10 mouse cellular contexts compared by ENCODE assay signal in the genomic region with DNA sequence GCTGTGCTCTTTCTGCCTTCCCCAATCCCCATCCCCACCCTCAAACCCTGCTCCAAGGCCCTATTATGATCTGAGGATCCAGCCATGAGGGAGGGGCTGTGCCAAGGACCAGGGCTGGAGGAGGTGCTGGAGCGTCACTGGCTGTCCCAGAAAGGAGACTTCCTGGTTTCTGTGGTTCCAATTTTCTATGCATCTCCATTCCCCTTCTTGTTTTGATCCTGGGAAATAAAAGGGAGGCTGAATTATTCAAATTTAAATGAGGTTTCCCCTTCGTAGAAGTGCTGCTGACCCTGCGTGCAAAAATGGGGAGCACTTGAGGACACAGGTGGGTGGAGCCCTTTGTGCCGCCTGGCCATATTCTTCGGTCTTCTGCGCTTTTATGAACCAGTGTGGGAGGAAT. TPM values are rescaled to one million over a fixed set of nuclear protein-coding genes. Genes with fewer than 3 reads are reported as not detected.
A peak's percentile ranks its signal among the peaks of the same experiment; 100 is the strongest.
DNase-seq lines count a peak whose midpoint lies in the region; ATAC-seq and TF ChIP-seq lines count a peak whose summit lies in the region.
"Had no signal": no experiment of that assay in that cellular context is flagged by ENCODE, and none has a peak within 500 bp of the region (broad histone marks: within the 10 kb centered on the region; RNA-seq: fewer than 3 reads in every experiment).

No protein-coding gene starts in this region.

- H3K27me3 ChIP-seq in heart, embryonic 11.5 days (ENCODE audit: control insufficient read depth, insufficient read depth, low read length) = peaks cover 59% of the 10 kb centered on the region
- no peaks in the 10 kb centered on the region for H3K27me3 ChIP-seq in MEL (ENCODE audit: control insufficient read depth in 1 of 2, insufficient read depth in 2 of 2, low read length in 2 of 2)
- H3K27me3 ChIP-seq in heart, embryonic 16.5 days (ENCODE audit: control insufficient read depth, insufficient read depth, low read length) = no peaks in the 10 kb centered on the region
- H3K27me3 ChIP-seq in midbrain, embryonic 10.5 days (ENCODE audit: low read depth, poor library complexity, severe bottlenecking) = peaks cover 34% of the 10 kb centered on the region

- intact Hi-C loops in heart, postnatal 36 days (cut with DNase I) = loop anchor here (5.0 kb wide), 1 partner anchor 40 kb away; no protein-coding TSS in a partner anchor

- H3K27ac ChIP-seq in heart, embryonic 11.5 days (ENCODE audit: low read depth, low read length) = no peak overlapping the region
- H3K27ac ChIP-seq in MEL (ENCODE audit: control insufficient read depth, low read depth, low read length) = no peak overlapping the region
- H3K27ac ChIP-seq in heart, embryonic 16.5 days (ENCODE audit: low read length) = 0 out of 2 replicates have a peak overlapping the region, but pooled peaks have one; percentile 41
- H3K27ac ChIP-seq in midbrain, embryonic 10.5 days (replicated peaks) = peak overlapping the region; percentile 96
- H3K27ac ChIP-seq: macrophage had no signal

- peak in 1 of 2 experiments; percentile 50; a peak in 1 of 4 replicates for TF ChIP-seq POLR2A in MEL (IDR thresholded peaks at IDR 0.05; ENCODE audit: control insufficient read depth in 1 of 2, insufficient read depth in 1 of 2, low read depth in 1 of 2, low read length in 2 of 2, poor library complexity in 1 of 2)

- no peak for DNase-seq in heart, postnatal 36 days
- peak; percentile 74 for DNase-seq in MEL (ENCODE audit: low read depth, low spot score)
- DNase-seq in midbrain, embryonic 10.5 days (ENCODE audit: low spot score) = peak; percentile 37
- DNase-seq in gastrocnemius, adult 8-10 months (ENCODE audit: low spot score in 2 of 2) = no peak
- DNase-seq in right cerebral cortex, postnatal 36 days (ENCODE audit: low spot score in 2 of 2) = no peak

- no peaks in the 10 kb centered on the region for H3K36me3 ChIP-seq in heart, embryonic 11.5 days (ENCODE audit: control insufficient read depth, insufficient read depth, low read length)
- H3K36me3 ChIP-seq in MEL (ENCODE audit: control insufficient read depth in 1 of 2, insufficient read depth in 2 of 2, low read length in 2 of 2) = peaks cover 0 to 5% of the 10 kb centered on the region in 2 experiments; a peak in 2 of 4 replicates
- H3K36me3 ChIP-seq in heart, embryonic 16.5 days (ENCODE audit: control insufficient read depth, insufficient read depth) = no peaks in the 10 kb centered on the region
- peaks cover 20% of the 10 kb centered on the region for H3K36me3 ChIP-seq in midbrain, embryonic 10.5 days

- 25% methylated on average over 6 of the region's 6 CpGs for WGBS in heart, embryonic 11.5 days (ENCODE audit: insufficient replicate concordance)
- WGBS in heart, embryonic 16.5 days = 33% methylated on average over 6 of the region's 6 CpGs
- WGBS in midbrain, embryonic 10.5 days = 10% methylated on average over 6 of the region's 6 CpGs

- peaks cover 8% of the 10 kb centered on the region for H3K79me2 ChIP-seq in MEL (ENCODE audit: control insufficient read depth, insufficient read depth, low read length, poor library complexity)

- no peak for ATAC-seq in heart, embryonic 11.5 days (replicated peaks; ENCODE audit: insufficient number of reproducible peaks, low FRiP score, low TSS enrichment)
- no peak for ATAC-seq in heart, embryonic 16.5 days (replicated peaks; ENCODE audit: extremely low read depth, insufficient read depth, low FRiP score)
- ATAC-seq in activated CD4-positive, CD25-positive, alpha-beta regulatory T cell, adult 4 months = no peak

- no peaks in the 10 kb centered on the region for H3K9me3 ChIP-seq in heart, embryonic 11.5 days (replicated peaks; ENCODE audit: control insufficient read depth, low read length)
- H3K9me3 ChIP-seq in MEL (replicated peaks; ENCODE audit: insufficient read depth, low read length) = no peaks in the 10 kb centered on the region
- H3K9me3 ChIP-seq in heart, embryonic 16.5 days (replicated peaks; ENCODE audit: control insufficient read depth, low read length) = no peaks in the 10 kb centered on the region
- no peaks in the 10 kb centered on the region for H3K9me3 ChIP-seq in midbrain, embryonic 10.5 days (replicated peaks)

- no peak for TF ChIP-seq CTCF in MEL (IDR thresholded peaks at IDR 0.05 in 2 of 3, conservative IDR thresholded peaks at IDR 0.05 in 1 of 3; ENCODE audit: control insufficient read depth in 1 of 3, insufficient read depth in 1 of 3, low read depth in 2 of 3, low read length in 3 of 3, poor library complexity in 1 of 3, severe bottlenecking in 1 of 3)

- H3K4me3 ChIP-seq in heart, embryonic 11.5 days (ENCODE audit: low read depth, low read length) = peak overlapping the region; percentile 60; the same call in 1 of the 2 replicates
- peak overlapping the region; percentile 47 to 99 for H3K4me3 ChIP-seq in MEL (ENCODE audit: control insufficient read depth in 1 of 2, insufficient read depth in 1 of 2, low read depth in 2 of 2, low read length in 2 of 2)
- H3K4me3 ChIP-seq in heart, embryonic 16.5 days (ENCODE audit: low read length) = peak overlapping the region; percentile 79
- H3K4me3 ChIP-seq in midbrain, embryonic 10.5 days = peak overlapping the region; percentile 90

- H3K4me1 ChIP-seq in heart, embryonic 11.5 days (ENCODE audit: control insufficient read depth, insufficient read depth, low read length) = peaks cover 21% of the 10 kb centered on the region
- H3K4me1 ChIP-seq in MEL (ENCODE audit: control insufficient read depth in 1 of 2, insufficient read depth in 2 of 2, low read length in 2 of 2) = peaks cover 1 to 11% of the 10 kb centered on the region in 2 experiments; a peak in 3 of 4 replicates
- H3K4me1 ChIP-seq in heart, embryonic 16.5 days (ENCODE audit: control insufficient read depth, insufficient read depth, low read length) = peaks cover 26% of the 10 kb centered on the region
- H3K4me1 ChIP-seq in midbrain, embryonic 10.5 days = peaks cover 84% of the 10 kb centered on the region

- TF ChIP-seq EP300 in MEL (IDR thresholded peaks at IDR 0.05; ENCODE audit: low read depth in 1 of 2, low read length in 2 of 2) = peak; percentile 38 to 53; a peak in 2 of 4 replicates

- TF ChIP-seq RAD21 in MEL (IDR thresholded peaks at IDR 0.05; ENCODE audit: low read depth, low read length) = no peak

- H3K9ac ChIP-seq in heart, embryonic 11.5 days (ENCODE audit: low read depth, low read length) = no peak overlapping the region
- peak overlapping the region; percentile 90 for H3K9ac ChIP-seq in MEL (ENCODE audit: control insufficient read depth, low read depth, low read length, poor library complexity, severe bottlenecking)
- peak overlapping the region; percentile 86 for H3K9ac ChIP-seq in heart, embryonic 16.5 days (ENCODE audit: low read length)

- peak overlapping the region; percentile 84 for H3K4me2 ChIP-seq in heart, embryonic 11.5 days
- H3K4me2 ChIP-seq in heart, embryonic 16.5 days (ENCODE audit: low read depth, low read length) = peak overlapping the region; percentile 94

RNA-seq across cellular contexts. Expression of a gene that starts 2.1 kb away (rescaled TPM):
- 4.5 and 4.8 TPM in 2 replicates for polyA plus RNA-seq in heart, embryonic 11.5 days (2014; fragmentation: Nextera tagmentation; extraction: Ambion mirVana)
- total RNA-seq in heart, postnatal 36 days (2021) = 10 to 100 TPM in 1 of 2 experiments, 1 to 10 TPM in 1; 9.7 to 12.0 TPM
- total RNA-seq in MEL (2012; rRNA removed) = 6.3 and 6.5 TPM in 2 replicates
- 10 to 100 TPM in 1 of 2 experiments, not detected in 1; 12.3 TPM for polyA plus RNA-seq in MEL (2012; ENCODE audit: insufficient read depth in 1 of 2, insufficient read length in 2 of 2, low read depth in 1 of 2, low replicate concordance in 2 of 2, missing spikeins in 1 of 2)
- 16.2 and 18.1 TPM in 2 replicates for polyA plus RNA-seq in heart, embryonic 16.5 days (2015; fragmentation: Nextera tagmentation; extraction: Ambion mirVana)
- 65.8 and 74.1 TPM in 2 replicates for polyA plus RNA-seq in midbrain, embryonic 10.5 days (2016; fragmentation: Nextera tagmentation; extraction: Ambion mirVana)
- polyA plus RNA-seq in activated CD4-positive, CD25-positive, alpha-beta regulatory T cell, adult 4 months (2017; shearing (Covaris generic)) = 1 to 10 TPM in 1 of 2 experiments, under 1 TPM in 1; 0.61 to 1.2 TPM
- total RNA-seq in gastrocnemius, adult 8-10 months (2022) = 1 to 10 TPM; 3.0 to 7.1 (median 5.9) TPM
- polyA plus RNA-seq: macrophage had no signal

RNA-seq across cellular contexts. Expression of a gene that starts 14.0 kb away (rescaled TPM):
- 5.9 and 8.3 TPM in 2 replicates for polyA plus RNA-seq in heart, embryonic 11.5 days (2014; fragmentation: Nextera tagmentation; extraction: Ambion mirVana)
- total RNA-seq in heart, postnatal 36 days (2021) = 1 to 10 TPM; 4.0 to 5.2 TPM
- 7.6 and 9.1 TPM in 2 replicates for total RNA-seq in MEL (2012; rRNA removed)
- 10 to 100 TPM in 1 of 2 experiments, not detected in 1; 13.7 TPM for polyA plus RNA-seq in MEL (2012; ENCODE audit: insufficient read depth in 1 of 2, insufficient read length in 2 of 2, low read depth in 1 of 2, low replicate concordance in 2 of 2, missing spikeins in 1 of 2)
- 8.5 and 10.0 TPM in 2 replicates for polyA plus RNA-seq in heart, embryonic 16.5 days (2015; fragmentation: Nextera tagmentation; extraction: Ambion mirVana)
- 1.3 and 1.9 TPM in 2 replicates for polyA plus RNA-seq in midbrain, embryonic 10.5 days (2016; fragmentation: Nextera tagmentation; extraction: Ambion mirVana)
- polyA plus RNA-seq in activated CD4-positive, CD25-positive, alpha-beta regulatory T cell, adult 4 months (2017; shearing (Covaris generic)) = 10 to 100 TPM; 51.4 to 89.5 TPM
- total RNA-seq in gastrocnemius, adult 8-10 months (2022) = under 1 TPM; 0.48 to 0.92 (median 0.76) TPM

RNA-seq across cellular contexts. Expression of a gene that starts 28.6 kb away (rescaled TPM):
- 62.9 and 69.0 TPM in 2 replicates for polyA plus RNA-seq in heart, embryonic 11.5 days (2014; fragmentation: Nextera tagmentation; extraction: Ambion mirVana)
- 10 to 100 TPM; 38.7 to 39.9 TPM for total RNA-seq in heart, postnatal 36 days (2021)
- total RNA-seq in MEL (2012; rRNA removed) = 62.9 and 63.1 TPM in 2 replicates
- 10 to 100 TPM in 1 of 2 experiments, not detected in 1; 83.5 TPM for polyA plus RNA-seq in MEL (2012; ENCODE audit: insufficient read depth in 1 of 2, insufficient read length in 2 of 2, low read depth in 1 of 2, low replicate concordance in 2 of 2, missing spikeins in 1 of 2)
- 79.1 and 81.9 TPM in 2 replicates for polyA plus RNA-seq in heart, embryonic 16.5 days (2015; fragmentation: Nextera tagmentation; extraction: Ambion mirVana)
- 131 and 140 TPM in 2 replicates for polyA plus RNA-seq in midbrain, embryonic 10.5 days (2016; fragmentation: Nextera tagmentation; extraction: Ambion mirVana)
- 10 to 100 TPM; 41.1 to 49.1 TPM for polyA plus RNA-seq in activated CD4-positive, CD25-positive, alpha-beta regulatory T cell, adult 4 months (2017; shearing (Covaris generic))
- 10 to 100 TPM; 20.8 to 28.3 (median 22.6) TPM for total RNA-seq in gastrocnemius, adult 8-10 months (2022)

RNA-seq across cellular contexts. Expression of a gene that starts 31.8 kb away (rescaled TPM):
- not detected in 2 replicates for polyA plus RNA-seq in heart, embryonic 11.5 days (2014; fragmentation: Nextera tagmentation; extraction: Ambion mirVana)
- total RNA-seq in heart, postnatal 36 days (2021) = not detected
- not detected in 2 replicates for total RNA-seq in MEL (2012; rRNA removed)
- under 1 TPM in 1 of 2 experiments, not detected in 1; 0.07 TPM for polyA plus RNA-seq in MEL (2012; ENCODE audit: insufficient read depth in 1 of 2, insufficient read length in 2 of 2, low read depth in 1 of 2, low replicate concordance in 2 of 2, missing spikeins in 1 of 2)
- polyA plus RNA-seq in heart, embryonic 16.5 days (2015; fragmentation: Nextera tagmentation; extraction: Ambion mirVana) = not detected in 2 replicates
- not detected in 2 replicates for polyA plus RNA-seq in midbrain, embryonic 10.5 days (2016; fragmentation: Nextera tagmentation; extraction: Ambion mirVana)
- polyA plus RNA-seq in activated CD4-positive, CD25-positive, alpha-beta regulatory T cell, adult 4 months (2017; shearing (Covaris generic)) = not detected
- total RNA-seq in gastrocnemius, adult 8-10 months (2022) = not detected
- total RNA-seq: common myeloid progenitor, adult 5-6 weeks had no signal
- polyA plus RNA-seq: macrophage had no signal

RNA-seq across cellular contexts. Expression of a gene that starts 35.9 kb away (rescaled TPM):
- polyA plus RNA-seq in heart, embryonic 11.5 days (2014; fragmentation: Nextera tagmentation; extraction: Ambion mirVana) = 0.44 TPM in 1 of 2 replicates, not detected in the other
- not detected for total RNA-seq in heart, postnatal 36 days (2021)
- 1.1 TPM in 1 of 2 replicates, not detected in the other for total RNA-seq in MEL (2012; rRNA removed)
- polyA plus RNA-seq in MEL (2012; ENCODE audit: insufficient read depth in 1 of 2, insufficient read length in 2 of 2, low read depth in 1 of 2, low replicate concordance in 2 of 2, missing spikeins in 1 of 2) = 10 to 100 TPM in 1 of 2 experiments, not detected in 1; 15.6 TPM
- 1.1 TPM in 1 of 2 replicates, not detected in the other for polyA plus RNA-seq in heart, embryonic 16.5 days (2015; fragmentation: Nextera tagmentation; extraction: Ambion mirVana)
- 0.62 TPM in 1 of 2 replicates, not detected in the other for polyA plus RNA-seq in midbrain, embryonic 10.5 days (2016; fragmentation: Nextera tagmentation; extraction: Ambion mirVana)
- polyA plus RNA-seq in activated CD4-positive, CD25-positive, alpha-beta regulatory T cell, adult 4 months (2017; shearing (Covaris generic)) = not detected
- not detected for total RNA-seq in gastrocnemius, adult 8-10 months (2022)
- total RNA-seq: common myeloid progenitor, adult 5-6 weeks had no signal
- polyA plus RNA-seq: macrophage had no signal

Comparison
In these comparisons a context has a peak if more than half of its experiments do, and no peak if none do; other contexts are left out.
1. H3K27ac ChIP-seq: peak in heart, embryonic 16.5 days (single experiment) and midbrain, embryonic 10.5 days (single experiment); none in heart, embryonic 11.5 days (single experiment) and MEL (single experiment).
2. DNase-seq: peak in MEL (single experiment) and midbrain, embryonic 10.5 days (single experiment); none in heart, postnatal 36 days (0 of 2), gastrocnemius, adult 8-10 months (0 of 2) and right cerebral cortex, postnatal 36 days (0 of 2).
3. Peak in every context shown above with its lines, with median percentiles within 50 percentile points of each other: H3K4me3 ChIP-seq.